8 mouse cellular contexts compared by ENCODE assay signal in genomic region chr11:93144544-93144943, GRCm38 (mm10). TPM values are rescaled to one million over a fixed set of nuclear protein-coding genes. Genes with fewer than 3 reads are reported as not detected.
DNase-seq lines count a peak whose midpoint lies in the region; ATAC-seq lines count a peak whose summit lies in the region.
"Had no signal": no experiment of that assay in that cellular context is flagged by ENCODE, and none has a peak within 500 bp of the region (broad histone marks: within the 10 kb centered on the region; RNA-seq: fewer than 3 reads in every experiment).

No protein-coding gene starts in this region.

- 16% methylated on average over 2 of the region's 2 CpGs for WGBS in kidney, embryonic 14.5 days

- H3K4me1 ChIP-seq in kidney, embryonic 14.5 days (ENCODE audit: control insufficient read depth, insufficient read depth, low read length): no peaks in the 10 kb centered on the region

- peak; percentile 50 for DNase-seq in kidney, adult 9 months
- DNase-seq in MN1 (ENCODE audit: low spot score): peak; percentile 6
- DNase-seq in cerebellum, adult 8-10 months: peak; percentile 59
- peak; percentile 10 for DNase-seq in layer of hippocampus, adult 9-11 months
- DNase-seq in natural killer cell, adult 2 months (ENCODE audit: low spot score in 2 of 2): no peak
- DNase-seq in ovary, postnatal 10 days (ENCODE audit: low spot score): no peak

- H3K9ac ChIP-seq in kidney, embryonic 14.5 days (ENCODE audit: low read depth, low read length): no peak overlapping the region

- no peaks in the 10 kb centered on the region for H3K27me3 ChIP-seq in kidney, embryonic 14.5 days (ENCODE audit: control insufficient read depth, insufficient read depth, low read length)

- no peak for ATAC-seq in kidney, embryonic 14.5 days (ENCODE audit: low FRiP score, low TSS enrichment)

- H3K36me3 ChIP-seq in kidney, embryonic 14.5 days (ENCODE audit: control insufficient read depth, insufficient read depth, low read length): no peaks in the 10 kb centered on the region

- no peak overlapping the region for H3K4me2 ChIP-seq in kidney, embryonic 14.5 days (replicated peaks; ENCODE audit: low read depth, low read length)

- H3K9me3 ChIP-seq in kidney, embryonic 14.5 days (ENCODE audit: control insufficient read depth, low read length): no peaks in the 10 kb centered on the region

- H3K27ac ChIP-seq in kidney, embryonic 14.5 days (ENCODE audit: low read depth, low read length): no peak overlapping the region

- H3K4me3 ChIP-seq in kidney, embryonic 14.5 days (ENCODE audit: low read length): no peak overlapping the region
- H3K4me3 ChIP-seq: myocyte had no signal

RNA-seq across cellular contexts. Expression of gene Car10, which starts 46.7 kb away (rescaled TPM):
- polyA plus RNA-seq in kidney, embryonic 14.5 days (2014; fragmentation: Nextera tagmentation; extraction: Ambion mirVana): 0.07 and 0.12 TPM in 2 replicates
- polyA plus RNA-seq: myocyte had no signal

Comparison
In these comparisons a context has a peak if more than half of its experiments do, and no peak if none do; other contexts are left out.
1. DNase-seq: peak in kidney, adult 9 months (single experiment), MN1 (single experiment), cerebellum, adult 8-10 months (single experiment) and layer of hippocampus, adult 9-11 months (single experiment); none in natural killer cell, adult 2 months (0 of 2) and ovary, postnatal 10 days (single experiment).